Mouse (Mus musculus) activated CD4-positive, CD25-positive, alpha-beta regulatory T cell, adult 4 months (primary cell): ENCODE results near the gene Mpeg1. TPM values are rescaled to one million over a fixed set of nuclear protein-coding genes. Genes with fewer than 3 reads are reported as not detected.

Experiments
- ATAC-seq: one replicate; pipeline ENCODE4 v1.8.0; 2017
- polyA plus RNA-seq, 2 experiments: library from polyadenylated mRNA; unstranded; fragments of 100-300 nt; shearing (Covaris generic); gene quantifications; one replicate each; pipeline ENCODE4 v1.2.1; 2017

Gene Mpeg1
- polyA plus RNA-seq, 2 experiments from 2014 or later, result 0.28 TPM; not detected in 1

- ATAC-seq, result no peak
These were observed 5.1 kb downstream of the Mpeg1 start for GRCm38 (mm10) chr19:12465530-12466144.

- ATAC-seq, result peak; percentile 75
These were observed 5.6 kb downstream of the Mpeg1 start for GRCm38 (mm10) chr19:12466204-12466603.

- ATAC-seq, result no peak
These were observed 6.9 kb downstream of the Mpeg1 start for GRCm38 (mm10) chr19:12467436-12467835.

GRCm38 (mm10) chr19:12471866-12472265 lies 11.3 kb downstream of the Mpeg1 start:
- ATAC-seq, result peak; percentile 13

GRCm38 (mm10) chr19:12472381-12472976 lies 11.9 kb downstream of the Mpeg1 start:
- no peak for ATAC-seq

GRCm38 (mm10) chr19:12473201-12473641 lies 12.6 kb downstream of the Mpeg1 start:
- peak; percentile 56 for ATAC-seq

GRCm38 (mm10) chr19:12473951-12474350 lies 13.4 kb downstream of the Mpeg1 start:
- ATAC-seq, result no peak

GRCm38 (mm10) chr19:12475380-12476250 lies 15.0 kb downstream of the Mpeg1 start:
- peak; percentile 68 for ATAC-seq

- peak; percentile 56 for ATAC-seq
These were observed 16.2 kb downstream of the Mpeg1 start for GRCm38 (mm10) chr19:12476721-12477270.

GRCm38 (mm10) chr19:12478369-12478768 lies 17.8 kb downstream of the Mpeg1 start:
- no peak for ATAC-seq

GRCm38 (mm10) chr19:12483782-12484181 lies 23.2 kb downstream of the Mpeg1 start:
- ATAC-seq, result no peak

GRCm38 (mm10) chr19:12484210-12484609 lies 23.6 kb downstream of the Mpeg1 start:
- ATAC-seq, result no peak

GRCm38 (mm10) chr19:12485223-12485622 lies 24.6 kb downstream of the Mpeg1 start:
- no peak for ATAC-seq

GRCm38 (mm10) chr19:12485631-12486030 lies 25.1 kb downstream of the Mpeg1 start:
- ATAC-seq, result no peak

GRCm38 (mm10) chr19:12486875-12487274 lies 26.3 kb downstream of the Mpeg1 start:
- ATAC-seq, result no peak

- ATAC-seq, result no peak
These were observed 27.1 kb downstream of the Mpeg1 start for GRCm38 (mm10) chr19:12487511-12488204.

GRCm38 (mm10) chr19:12488205-12488966 lies 27.8 kb downstream of the Mpeg1 start:
- peak; percentile 73 for ATAC-seq

GRCm38 (mm10) chr19:12488969-12489674 lies 28.5 kb downstream of the Mpeg1 start:
- no peak for ATAC-seq

- ATAC-seq, result no peak
These were observed 29.3 kb downstream of the Mpeg1 start for GRCm38 (mm10) chr19:12489675-12490570.

GRCm38 (mm10) chr19:12491636-12492035 lies 31.1 kb downstream of the Mpeg1 start:
- ATAC-seq, result no peak
